Mouse (Mus musculus) C2C12 (cell line): ENCODE measurements at regions not wholly inside any gene's neighbourhood (a gene's known extent, or its start where the extent isn't known, plus 50 kb on each side); places are given as distances from the start of the nearest gene placed in this dataset.

Experiments
- CEBPB ChIP-seq: IDR thresholded peaks from one replicate; pipeline ENCODE4 v1.6.1; 2011; ENCODE audit warnings: low read depth, mild to moderate bottlenecking, control low read depth, moderate library complexity
- CTCF ChIP-seq: IDR thresholded peaks from one replicate; pipeline ENCODE4 v1.5.1; 2011; ENCODE audit not compliant: control insufficient read depth, insufficient read depth, insufficient read length
- FOSL1 ChIP-seq: IDR thresholded peaks from one replicate; pipeline ENCODE4 v1.8.0; 2011; ENCODE audit warnings: mild to moderate bottlenecking, low read length; ENCODE audit not compliant: poor library complexity, insufficient read depth, severe bottlenecking
- MAX ChIP-seq: IDR thresholded peaks from one replicate; pipeline ENCODE4 v1.6.1; 2011; ENCODE audit warnings: mild to moderate bottlenecking, control low read depth
- MYOD1 ChIP-seq: IDR thresholded peaks from one replicate; pipeline ENCODE4 v1.6.1; 2011; ENCODE audit warnings: low read depth; ENCODE audit not compliant: control insufficient read depth, insufficient read length
- MYOG ChIP-seq: IDR thresholded peaks from one replicate; pipeline ENCODE4 v1.6.1; 2011; ENCODE audit not compliant: control insufficient read depth, insufficient read length; ENCODE audit errors: extremely low read depth
- USF1 ChIP-seq: IDR thresholded peaks from one replicate; pipeline ENCODE4 v1.6.1; 2011; ENCODE audit warnings: low read depth, mild to moderate bottlenecking, control low read depth, moderate library complexity

GRCm38 (mm10) chr1:128734857-128735256 is 142.8 kb upstream of the Cxcr4 start:
- TF ChIP-seq CTCF = no peak
- no peak for TF ChIP-seq USF1
- TF ChIP-seq MYOG = no peak
- TF ChIP-seq FOSL1 = no peak
- TF ChIP-seq MAX = no peak
- TF ChIP-seq MYOD1 = no peak
- no peak for TF ChIP-seq CEBPB
